Mouse (Mus musculus) lung, embryonic 16.5 days (tissue): ENCODE data around the gene Ptpn3. TPM values are rescaled to one million over a fixed set of nuclear protein-coding genes. Genes with fewer than 3 reads are reported as not detected.
"Not testable (repeated sequence)": the region's sequence is repeated elsewhere in the genome, so short reads cannot be mapped to it uniquely, and the experiment has no call there.

Experiments
- ATAC-seq: fragments of 200-750 bp; cut with Nextera tagmentation; 2 replicates; pipeline ENCODE4 v1.8.0; 2017; ENCODE audit warnings: low read depth, mild to moderate bottlenecking, moderate library complexity
- H3K27ac ChIP-seq: fragments of 300-500 bp; sonication (generic); 2 replicates; pipeline ENCODE4 v1.5.1; 2014; ENCODE audit warnings: mild to moderate bottlenecking, control low read depth, low read length
- H3K27me3 ChIP-seq: fragments of 300-500 bp; sonication (generic); 2 replicates; pipeline ENCODE4 v1.6.1; 2014; ENCODE audit warnings: low read depth, low read length, mixed read lengths; ENCODE audit not compliant: control insufficient read depth, insufficient read depth
- H3K36me3 ChIP-seq: fragments of 300-500 bp; sonication (generic); 2 replicates; pipeline ENCODE4 v1.6.1; 2014; ENCODE audit warnings: low read length; ENCODE audit not compliant: control insufficient read depth, insufficient read depth
- H3K4me1 ChIP-seq: fragments of 300-500 bp; sonication (generic); replicated peaks from 2 replicates; pipeline ENCODE4 v1.6.1; 2014; ENCODE audit warnings: low read length, mixed read lengths; ENCODE audit not compliant: control insufficient read depth, insufficient read depth
- H3K4me2 ChIP-seq: fragments of 300-500 bp; sonication (generic); 2 replicates; pipeline ENCODE4 v1.6.1; 2014; ENCODE audit warnings: low read depth, low read length, control low read depth
- H3K4me3 ChIP-seq: fragments of 300-500 bp; sonication (generic); 2 replicates; pipeline ENCODE4 v1.5.1; 2014; ENCODE audit warnings: mild to moderate bottlenecking, low read length, control low read depth
- H3K9ac ChIP-seq: fragments of 300-500 bp; sonication (generic); 2 replicates; pipeline ENCODE4 v1.6.1; 2014; ENCODE audit warnings: low read length, control low read depth
- H3K9me3 ChIP-seq: fragments of 300-500 bp; sonication (generic); 2 replicates; pipeline ENCODE4 v1.6.1; 2016; ENCODE audit warnings: low read length; ENCODE audit not compliant: control insufficient read depth
- WGBS: fragments of 180-500 bp; shearing (Covaris S2); extraction: QIAGEN DNeasy Blood & Tissue Kit; methylation state at CpG from one replicate; pipeline ENCODE4 v1.1.7; 2014; 5-methylcytosine and 5-hydroxymethylcytosine counted together
- polyA plus RNA-seq: library from polyadenylated mRNA; unstranded; fragments of >200 nt; fragmentation: Nextera tagmentation; extraction: Ambion mirVana; gene quantifications from 2 replicates; pipeline ENCODE4 v1.2.1, GENCODE M21; 2015

Ptpn3 gene
- polyA plus RNA-seq, 1 experiment from 2014 or later: 3.9 TPM

DNA sequence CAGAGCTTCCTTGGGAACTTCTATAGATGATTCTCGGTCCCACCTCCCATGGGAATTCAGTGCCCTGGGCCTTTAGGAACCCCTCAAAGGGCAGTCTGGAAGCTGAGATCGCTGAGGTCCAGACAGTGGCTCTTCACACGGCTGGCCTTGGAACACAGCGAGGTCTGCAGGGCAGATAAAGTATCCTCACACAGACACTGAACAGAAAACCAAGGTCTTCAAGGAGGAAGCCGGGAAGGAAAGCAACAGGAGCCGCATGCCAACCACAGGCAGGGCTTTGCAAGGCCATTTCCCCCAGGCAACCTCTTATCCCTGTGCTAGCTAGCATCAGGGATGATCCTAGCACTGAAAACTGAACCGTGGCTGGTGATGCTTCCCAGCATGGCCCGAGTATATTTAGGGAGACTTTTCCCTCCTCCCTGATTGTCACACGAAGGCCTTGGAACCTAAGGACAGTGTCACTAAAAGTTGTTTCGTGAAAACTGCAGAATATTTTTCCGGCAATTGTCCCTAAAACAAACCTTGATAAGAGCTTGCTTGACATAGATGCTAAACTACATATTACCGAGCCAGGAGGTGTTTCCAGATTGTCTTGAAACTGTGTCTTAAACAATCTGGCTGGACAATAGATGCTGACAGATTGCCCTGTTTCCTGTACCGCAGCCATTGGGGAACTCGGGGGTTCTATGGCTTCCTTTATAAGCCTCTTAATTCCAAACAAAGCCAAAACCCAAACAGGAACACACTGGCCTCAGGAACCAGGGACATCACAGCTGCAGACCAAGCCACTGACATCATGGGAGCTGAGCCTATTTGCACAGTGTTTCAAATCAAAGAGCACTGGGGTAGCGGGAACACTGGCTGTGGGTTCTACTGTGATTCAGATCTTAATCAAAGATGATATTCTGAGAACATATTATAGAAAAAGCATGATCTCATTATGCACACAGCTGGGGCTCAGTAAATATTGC lies 27.8 kb downstream of the Ptpn3 start:
- H3K27ac ChIP-seq: no peak overlapping the region
- H3K4me3 ChIP-seq: no peak overlapping the region
- no peaks in the 10 kb centered on the region for H3K9me3 ChIP-seq
- H3K27me3 ChIP-seq: peaks cover 2% of the 10 kb centered on the region; the same call in 1 of the 2 replicates
- no peak overlapping the region for H3K4me2 ChIP-seq
- H3K36me3 ChIP-seq: no peaks in the 10 kb centered on the region
- 50% methylated on average over 15 of the region's 15 CpGs for WGBS
- ATAC-seq: no peak
- H3K4me1 ChIP-seq: peaks cover 11% of the 10 kb centered on the region
- no peak overlapping the region for H3K9ac ChIP-seq

DNA sequence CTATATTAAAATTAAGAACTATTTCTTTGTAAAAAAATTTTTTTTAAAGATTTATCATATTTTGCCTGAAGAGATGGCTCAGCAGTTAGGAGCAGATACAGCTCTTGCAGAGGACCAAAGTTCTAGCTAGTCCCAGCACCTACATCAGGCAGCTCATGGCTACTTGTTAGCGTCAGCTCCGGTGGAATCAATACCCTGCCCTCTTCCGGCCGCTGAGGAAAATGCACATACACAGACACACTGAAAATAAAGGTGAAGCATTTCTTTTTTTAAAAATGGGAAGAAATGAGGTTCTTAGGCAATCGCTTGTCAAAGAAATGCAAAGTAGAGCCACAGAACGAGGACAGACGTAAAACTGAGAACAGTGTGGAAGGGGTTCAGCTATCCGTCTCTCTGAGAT lies 30.6 kb downstream of the Ptpn3 start:
- no peak for ATAC-seq
- H3K9ac ChIP-seq: no peak overlapping the region
- H3K9me3 ChIP-seq: no peaks in the 10 kb centered on the region
- H3K4me2 ChIP-seq: no peak overlapping the region
- 79% methylated on average over 8 of the region's 8 CpGs for WGBS
- H3K4me1 ChIP-seq: peaks cover 6% of the 10 kb centered on the region; the same call in 1 of the 2 replicates
- H3K27me3 ChIP-seq: no peaks in the 10 kb centered on the region; the same call in 1 of the 2 replicates
- H3K4me3 ChIP-seq: no peak overlapping the region
- no peaks in the 10 kb centered on the region for H3K36me3 ChIP-seq
- H3K27ac ChIP-seq: no peak overlapping the region

DNA sequence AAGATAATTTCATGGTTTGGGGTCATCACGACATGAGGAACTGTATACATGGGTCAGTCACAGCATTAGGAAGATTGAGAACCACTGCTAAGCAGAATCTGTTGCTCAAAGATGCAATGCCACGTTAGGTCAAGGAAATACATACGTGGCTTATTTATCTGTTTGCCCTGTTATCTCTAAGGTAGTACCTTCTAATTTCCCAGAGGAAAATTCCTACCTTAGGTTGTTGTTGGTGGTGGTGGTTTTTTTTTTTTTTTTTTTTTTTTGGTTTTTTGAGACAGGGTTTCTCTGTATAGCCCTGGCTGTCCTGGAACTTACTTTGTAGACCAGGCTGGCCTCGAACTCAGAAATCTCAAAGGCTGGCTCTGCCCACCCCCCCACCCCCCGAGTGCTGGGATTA lies 31.1 kb downstream of the Ptpn3 start:
- WGBS: 86% methylated on average over 5 of the region's 5 CpGs
- not testable (repeated sequence) for H3K4me2 ChIP-seq, H3K9ac ChIP-seq, H3K27me3 ChIP-seq, ATAC-seq, H3K4me1 ChIP-seq, H3K9me3 ChIP-seq, H3K4me3 ChIP-seq, H3K36me3 ChIP-seq, H3K27ac ChIP-seq

DNA sequence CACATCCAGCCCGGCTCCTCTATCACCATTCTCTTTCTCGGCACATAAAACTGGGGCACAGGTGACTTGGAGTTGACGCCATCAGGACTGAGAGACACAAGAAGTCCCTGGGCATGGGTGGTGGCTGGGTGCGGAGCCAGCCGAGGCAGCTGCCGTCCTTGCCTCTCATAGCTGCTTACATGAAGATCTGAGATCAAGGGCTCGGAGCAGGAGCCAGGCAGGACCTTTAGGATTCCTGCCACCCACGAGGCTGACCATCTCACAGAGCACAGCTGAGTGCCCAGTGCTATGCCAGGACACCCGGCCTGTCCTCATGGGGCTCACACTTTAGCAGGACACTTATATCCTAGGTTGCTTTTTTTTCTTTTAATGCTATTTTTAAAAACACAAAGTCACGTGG lies 32.3 kb downstream of the Ptpn3 start:
- no peak overlapping the region for H3K4me3 ChIP-seq
- no peak overlapping the region for H3K9ac ChIP-seq
- no peak overlapping the region for H3K27ac ChIP-seq
- ATAC-seq: no peak
- no peak overlapping the region for H3K4me2 ChIP-seq
- no peaks in the 10 kb centered on the region for H3K9me3 ChIP-seq
- no peaks in the 10 kb centered on the region; the same call in 1 of the 2 replicates for H3K27me3 ChIP-seq
- WGBS: 76% methylated on average over 10 of the region's 10 CpGs
- H3K36me3 ChIP-seq: no peaks in the 10 kb centered on the region
- H3K4me1 ChIP-seq: peaks cover 5% of the 10 kb centered on the region; the same call in 1 of the 2 replicates

DNA sequence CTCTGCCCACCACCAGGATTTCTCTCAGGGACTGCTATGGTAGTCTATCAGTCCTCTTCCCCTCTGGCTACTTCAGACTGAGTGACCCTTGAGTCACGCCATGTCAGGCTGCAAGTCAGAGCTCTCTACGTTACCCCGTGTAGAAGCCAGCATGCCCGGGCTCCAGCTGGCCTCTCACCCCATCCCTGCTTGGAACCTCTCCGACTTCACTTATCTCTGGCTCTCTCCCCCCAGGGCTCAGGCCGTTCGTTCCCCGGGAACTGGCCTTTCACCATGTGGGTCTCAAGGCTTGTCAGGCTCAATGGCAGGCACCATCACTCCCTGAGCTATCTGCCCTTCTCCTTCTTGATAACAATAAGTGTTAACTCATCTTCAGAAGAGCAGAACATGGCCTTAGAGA lies 33.3 kb downstream of the Ptpn3 start:
- H3K4me3 ChIP-seq: no peak overlapping the region
- no peak for ATAC-seq
- 67% methylated on average over 8 of the region's 8 CpGs for WGBS
- no peaks in the 10 kb centered on the region for H3K9me3 ChIP-seq
- no peaks in the 10 kb centered on the region; the same call in 1 of the 2 replicates for H3K27me3 ChIP-seq
- no peaks in the 10 kb centered on the region for H3K36me3 ChIP-seq
- no peak overlapping the region for H3K4me2 ChIP-seq
- no peak overlapping the region for H3K27ac ChIP-seq
- no peaks in the 10 kb centered on the region; the same call in 1 of the 2 replicates for H3K4me1 ChIP-seq
- no peak overlapping the region for H3K9ac ChIP-seq

DNA sequence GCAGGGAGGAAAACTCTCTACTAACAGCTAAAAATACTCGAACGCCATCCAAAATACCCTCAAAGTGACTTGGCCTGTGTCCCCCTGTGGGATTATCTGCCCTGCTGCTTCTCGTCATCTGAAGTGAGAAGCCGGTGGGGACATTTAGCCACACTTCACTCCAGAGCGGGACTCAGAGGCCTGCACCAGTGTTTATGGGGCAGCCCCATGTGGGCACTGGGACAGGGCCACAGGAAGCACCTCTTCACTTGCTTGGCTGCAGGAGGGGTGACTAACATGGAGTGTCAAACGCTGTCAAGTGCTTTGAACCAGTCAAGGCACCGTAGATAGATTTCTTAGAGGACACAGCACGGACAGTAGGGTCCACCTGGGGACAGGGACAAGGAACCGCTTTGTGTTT lies 35.2 kb downstream of the Ptpn3 start:
- no peaks in the 10 kb centered on the region for H3K27me3 ChIP-seq
- no peak overlapping the region for H3K4me2 ChIP-seq
- H3K9me3 ChIP-seq: no peaks in the 10 kb centered on the region
- no peak for ATAC-seq
- H3K4me3 ChIP-seq: no peak overlapping the region
- H3K9ac ChIP-seq: no peak overlapping the region
- H3K4me1 ChIP-seq: peaks cover 6% of the 10 kb centered on the region
- WGBS: 70% methylated on average over 9 of the region's 9 CpGs
- H3K27ac ChIP-seq: no peak overlapping the region
- no peaks in the 10 kb centered on the region for H3K36me3 ChIP-seq

DNA sequence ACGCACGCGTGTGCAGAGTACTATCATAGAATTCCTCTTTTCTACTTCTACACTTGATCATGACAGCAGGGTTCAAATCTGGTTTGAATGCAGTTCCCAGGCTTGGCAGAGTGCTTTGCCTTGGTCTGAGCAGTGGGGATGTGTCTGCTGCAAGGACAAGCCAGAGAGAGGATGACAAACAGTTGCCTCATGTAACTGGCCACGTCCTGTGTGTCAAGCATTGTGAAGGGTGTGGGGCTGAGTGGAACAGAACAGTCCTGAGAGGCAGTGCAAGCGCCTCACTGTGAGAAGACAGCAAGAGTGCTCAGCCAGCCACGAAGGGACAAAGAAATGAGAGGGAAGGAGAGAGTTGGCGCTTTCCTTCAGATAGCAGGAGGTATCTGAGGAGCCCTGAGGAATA lies 37.9 kb downstream of the Ptpn3 start:
- H3K36me3 ChIP-seq: peaks cover 5% of the 10 kb centered on the region; the same call in 1 of the 2 replicates
- 70% methylated on average over 7 of the region's 7 CpGs for WGBS
- H3K27me3 ChIP-seq: no peaks in the 10 kb centered on the region
- H3K4me2 ChIP-seq: no peak overlapping the region
- no peak overlapping the region for H3K4me3 ChIP-seq
- ATAC-seq: peak; percentile 72
- H3K9me3 ChIP-seq: no peaks in the 10 kb centered on the region
- H3K4me1 ChIP-seq: peaks cover 6% of the 10 kb centered on the region
- H3K27ac ChIP-seq: no peak overlapping the region
- H3K9ac ChIP-seq: no peak overlapping the region

DNA sequence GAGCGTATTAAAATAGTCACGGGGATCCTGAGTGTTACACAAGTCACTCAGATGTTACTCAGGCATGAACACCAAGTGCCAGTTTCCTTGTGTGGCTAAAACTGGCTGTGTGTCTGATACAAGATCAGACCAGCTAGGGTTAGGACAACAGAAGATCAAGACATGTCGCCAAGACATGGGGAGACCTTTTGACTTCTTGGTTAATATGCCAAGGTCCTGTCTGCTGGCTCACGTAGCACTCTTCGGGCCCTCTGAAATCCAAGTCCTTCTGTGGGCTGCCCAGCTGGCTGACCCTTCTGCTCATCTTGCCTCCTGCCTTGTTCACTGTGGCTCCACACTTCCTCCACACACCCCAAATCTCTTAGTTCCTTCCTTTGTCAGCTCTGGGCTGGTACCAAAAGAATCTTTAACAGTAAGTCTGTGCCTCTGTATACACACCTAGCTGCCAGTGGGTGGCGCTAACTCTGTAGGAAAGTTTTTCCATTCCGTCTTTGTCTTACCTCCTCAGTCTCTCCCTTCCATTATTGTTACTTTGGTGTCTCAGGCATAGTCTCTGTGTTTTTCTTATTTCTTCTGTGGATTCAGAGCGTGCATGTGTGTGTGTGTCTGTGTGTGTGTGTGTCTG lies 38.5 kb downstream of the Ptpn3 start:
- peaks cover 6% of the 10 kb centered on the region for H3K4me1 ChIP-seq
- ATAC-seq: peak; percentile 39; the same call in 1 of the 2 replicates
- H3K27me3 ChIP-seq: no peaks in the 10 kb centered on the region
- 58% methylated on average over 8 of the region's 8 CpGs for WGBS
- H3K4me3 ChIP-seq: no peak overlapping the region
- no peak overlapping the region for H3K9ac ChIP-seq
- peaks cover 5% of the 10 kb centered on the region; the same call in 1 of the 2 replicates for H3K36me3 ChIP-seq
- H3K27ac ChIP-seq: no peak overlapping the region
- no peaks in the 10 kb centered on the region for H3K9me3 ChIP-seq
- no peak overlapping the region for H3K4me2 ChIP-seq

DNA sequence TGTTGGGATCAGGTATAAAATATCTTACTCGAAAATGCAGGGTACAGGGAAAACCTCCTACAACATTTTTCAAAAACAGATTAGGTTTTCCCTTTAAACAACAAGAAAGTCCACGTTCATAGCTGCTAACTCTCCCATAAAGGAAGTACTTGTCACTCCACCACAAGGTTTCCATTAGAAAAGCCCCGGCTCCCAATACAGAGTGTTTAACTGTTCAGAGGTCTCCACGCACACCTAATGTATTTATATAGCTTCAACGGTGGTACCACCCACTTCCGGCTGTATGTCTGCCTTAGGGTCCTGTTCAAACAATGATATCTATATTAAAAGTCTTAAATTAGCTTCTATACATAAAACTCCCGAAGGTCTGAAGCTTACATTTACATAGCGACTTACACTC lies 39.2 kb downstream of the Ptpn3 start:
- Histone ChIP-seq H3K9me3 (no peaks in the 10 kb centered on the region), H3K4me3 (no peak overlapping the region), H3K9ac (no peak overlapping the region), H3K4me2 (no peak overlapping the region), H3K36me3 (peaks cover 5% of the 10 kb centered on the region; the same call in 1 of the 2 replicates), H3K4me1 (peaks cover 6% of the 10 kb centered on the region), H3K27ac (no peak overlapping the region; the same call in 1 of the 2 replicates), H3K27me3 (no peaks in the 10 kb centered on the region)
- WGBS: 31% methylated on average over 8 of the region's 8 CpGs
- no peak for ATAC-seq
